Mouse (Mus musculus) urinary bladder, postnatal 0 days (tissue): ENCODE data around the gene Gm12830. TPM values are rescaled to one million over a fixed set of nuclear protein-coding genes. Genes with fewer than 3 reads are reported as not detected.

Experiments used
- polyA plus RNA-seq: library from polyadenylated mRNA; unstranded; fragments of >200 nt; fragmentation: Nextera tagmentation; extraction: Ambion mirVana; gene quantifications from 2 replicates; pipeline ENCODE4 v1.2.1, GENCODE M21; 2015

The Gm12830 gene
- polyA plus RNA-seq, result not detected in 2 replicates

DNA sequence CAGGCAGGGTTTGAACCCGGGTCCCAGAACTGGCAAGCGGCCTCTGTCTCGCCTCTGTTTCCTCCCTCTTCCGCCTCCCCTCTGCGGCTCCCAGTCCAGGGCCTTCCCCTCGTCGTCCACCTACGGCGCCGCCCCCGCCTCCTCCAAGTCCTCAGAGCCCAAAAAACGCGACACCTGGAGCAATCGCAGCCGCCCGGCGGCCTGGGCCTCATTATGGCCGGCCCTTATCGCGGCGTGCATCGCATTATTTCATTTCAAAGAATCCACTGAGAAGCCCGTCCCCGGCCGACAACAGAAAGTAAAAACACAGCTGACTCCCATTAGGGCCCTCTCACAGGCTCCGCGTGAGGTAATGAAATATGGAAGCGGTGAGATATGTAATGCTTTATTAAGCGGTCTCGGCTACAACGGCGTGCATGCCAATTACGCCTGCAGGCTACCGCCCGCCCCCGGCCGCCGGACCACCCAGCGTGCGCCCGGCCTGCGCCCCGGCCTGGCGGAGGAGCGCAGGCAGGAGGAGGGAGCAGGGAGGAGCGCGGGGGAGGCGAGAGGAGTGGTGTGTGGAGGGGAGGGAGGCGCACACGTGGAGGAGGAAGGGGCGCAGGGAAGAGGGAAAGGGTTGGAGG lies at the start of gene Gm12830:
Gm12830 (plus strand) TSS at position 156 of the 626 bp plus-strand sequence.

Other genes starting within 250 kb of the Gm12830 start
- 0.16 and 0.18 TPM in 2 replicates for gene Foxd2, start 87.2 kb downstream of the Gm12830 start, polyA plus RNA-seq
- not detected in 2 replicates for gene Foxe3, start 104.3 kb downstream of the Gm12830 start, polyA plus RNA-seq
- gene Cmpk1, start 165.5 kb downstream of the Gm12830 start, polyA plus RNA-seq, result 117 and 148 TPM in 2 replicates
- 1.7 and 3.2 TPM in 2 replicates for gene Stil, start 178.4 kb downstream of the Gm12830 start, polyA plus RNA-seq
- gene Tal1, start 234.7 kb downstream of the Gm12830 start, polyA plus RNA-seq, result 0.18 and 0.39 TPM in 2 replicates